In genomic region chr11:54899657-54900056, GRCm38 (mm10) we compare ENCODE assay signal across 22 mouse cellular contexts.
"Had no signal": no experiment of that assay in that cellular context is flagged by ENCODE, and none has a peak within 500 bp of the region (broad histone marks: within the 10 kb centered on the region; RNA-seq: fewer than 3 reads in every experiment).

No protein-coding gene starts in this region.

- H3K9ac ChIP-seq: limb, embryonic 12.5 days; limb, embryonic 15.5 days; liver, embryonic 14.5 days; liver, postnatal 0 days; lung, embryonic 14.5 days; midbrain, embryonic 13.5 days; neural tube, embryonic 13.5 days; stomach, embryonic 15.5 days had no signal

- DNase-seq: layer of hippocampus, postnatal 36 days; liver, postnatal 0 days; lung, embryonic 14.5 days; lung, postnatal 36 days; retina, postnatal 1 day; right cerebral cortex, postnatal 25 days; spleen, adult 18-20 months; thymus, postnatal 25 days had no signal

- H3K27me3 ChIP-seq: midbrain, embryonic 13.5 days; neural tube, embryonic 13.5 days; stomach, embryonic 15.5 days had no signal

- H3K9me3 ChIP-seq: limb, embryonic 12.5 days; limb, embryonic 15.5 days; megakaryocyte, embryonic 14.5 days; midbrain, embryonic 10.5 days; midbrain, embryonic 13.5 days; neural tube, embryonic 13.5 days; stomach, embryonic 15.5 days had no signal

- H3K4me2 ChIP-seq: limb, embryonic 12.5 days; limb, embryonic 15.5 days; liver, embryonic 11.5 days; lung, embryonic 14.5 days; midbrain, embryonic 13.5 days; neural tube, embryonic 13.5 days; stomach, embryonic 15.5 days had no signal

- H3K4me3 ChIP-seq: left cerebral cortex, adult 2 months; limb, embryonic 12.5 days; limb, embryonic 15.5 days; megakaryocyte, embryonic 14.5 days; midbrain, embryonic 10.5 days; midbrain, embryonic 13.5 days; myocyte; neural tube, embryonic 13.5 days; stomach, embryonic 15.5 days had no signal

- ATAC-seq: liver, postnatal 0 days; lung, postnatal 0 days; midbrain, embryonic 13.5 days; midbrain, embryonic 16.5 days had no signal

- H3K27ac ChIP-seq: kidney, postnatal 0 days; left cerebral cortex, adult 2 months; limb, embryonic 12.5 days; limb, embryonic 15.5 days; liver, embryonic 14.5 days; midbrain, embryonic 10.5 days; midbrain, embryonic 13.5 days; neural tube, embryonic 13.5 days; stomach, embryonic 15.5 days had no signal

- H3K36me3 ChIP-seq: limb, embryonic 12.5 days; limb, embryonic 15.5 days; midbrain, embryonic 10.5 days; midbrain, embryonic 13.5 days; neural tube, embryonic 13.5 days; stomach, embryonic 15.5 days had no signal
